Mouse (Mus musculus) liver, embryonic 14 days (tissue): ENCODE data around the gene Xkrx. TPM values are rescaled to one million over a fixed set of nuclear protein-coding genes. Genes with fewer than 3 reads are reported as not detected.

ENCODE experiments used
- polyA plus RNA-seq: library from polyadenylated mRNA; depleted of rRNA; stranded (reverse); fragments of >200 nt; gene quantifications from 2 replicates; pipeline ENCODE4 v1.2.3, GENCODE M21; 2012; rRNA removed

Gene Xkrx
- 0.07 and 0.08 TPM in 2 replicates for polyA plus RNA-seq

GRCm38 (mm10) chrX:134162043-134162720 is at the start of gene Xkrx:
Gene Xkrx (minus strand): TSS chrX:134162076.

GRCm38 (mm10) chrX:134187201-134187600 is 25.3 kb upstream of the Xkrx start, which contains the start of gene Arl13a:
Gene Arl13a (plus strand): TSS chrX:134187501.

Other genes starting within 250 kb of the Xkrx start
- gene Sytl4, start 180.3 kb downstream of the Xkrx start, polyA plus RNA-seq, result 0.87 and 0.91 TPM in 2 replicates
- 12.7 and 13.7 TPM in 2 replicates for gene Cstf2, start 102.9 kb downstream of the Xkrx start, polyA plus RNA-seq
- not detected in 2 replicates for gene Arl13a, start 25.4 kb upstream of the Xkrx start, polyA plus RNA-seq
- not detected in 2 replicates for gene Nox1, start 59.9 kb upstream of the Xkrx start, polyA plus RNA-seq
- 4.8 and 5.7 TPM in 2 replicates for gene Trmt2b, start 114.9 kb upstream of the Xkrx start, polyA plus RNA-seq
- 0.36 and 0.37 TPM in 2 replicates for gene Tmem35a, start 133.1 kb upstream of the Xkrx start, polyA plus RNA-seq
- gene Cenpi, start 146.0 kb upstream of the Xkrx start, polyA plus RNA-seq, result 10.4 and 12.6 TPM in 2 replicates
- 0.37 and 0.43 TPM in 2 replicates for gene Drp2, start 242.5 kb upstream of the Xkrx start, polyA plus RNA-seq